Mouse (Mus musculus) brain, embryonic 14.5 days (tissue): ENCODE results near the gene Kcnd2.

Experiments used
- CTCF ChIP-seq: fragments of 200-500 bp; IDR thresholded peaks from 2 replicates; pipeline ENCODE4 v1.5.1; 2012; ENCODE audit warnings: inconsistent platforms, mild to moderate bottlenecking, moderate library complexity, borderline replicate concordance; ENCODE audit not compliant: insufficient read depth, insufficient read length; ENCODE audit errors: extremely low read depth
- POLR2A ChIP-seq: fragments of 200-500 bp; IDR thresholded peaks from 2 replicates; pipeline ENCODE4 v1.6.1; 2012; ENCODE audit warnings: mild to moderate bottlenecking, inconsistent platforms, borderline replicate concordance; ENCODE audit not compliant: poor library complexity, insufficient read depth, insufficient read length, severe bottlenecking; ENCODE audit errors: extremely low read depth

DNA sequence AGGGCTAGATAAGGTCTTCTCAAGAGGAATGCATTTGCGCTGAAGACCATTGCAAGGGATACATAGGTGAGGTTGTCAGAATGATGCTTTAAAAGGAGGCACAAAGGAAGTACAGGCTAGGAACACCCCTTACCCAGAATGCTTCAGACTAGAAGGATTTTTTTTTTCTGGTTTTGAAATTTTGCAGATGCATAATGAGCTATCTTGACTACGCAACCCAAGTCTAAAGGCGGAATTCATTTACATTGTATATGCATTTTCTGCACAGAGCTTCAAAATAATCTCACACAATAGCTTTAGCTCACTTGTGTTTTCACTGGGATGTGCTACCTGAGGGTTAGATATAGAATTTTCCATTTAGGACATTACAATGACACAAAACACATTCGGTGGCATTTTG, 10.8 kb downstream of the Kcnd2 start:
- no peak for TF ChIP-seq CTCF
- TF ChIP-seq POLR2A = no peak
